Mouse (Mus musculus): ENCODE results near the gene Il18r1. TPM values are rescaled to one million over a fixed set of nuclear protein-coding genes. Genes with fewer than 3 reads are reported as not detected.

The Il18r1 gene
- total and polyA plus RNA-seq, 3 experiments = 0.45 to 0.76 TPM; not detected in 1

DNA sequence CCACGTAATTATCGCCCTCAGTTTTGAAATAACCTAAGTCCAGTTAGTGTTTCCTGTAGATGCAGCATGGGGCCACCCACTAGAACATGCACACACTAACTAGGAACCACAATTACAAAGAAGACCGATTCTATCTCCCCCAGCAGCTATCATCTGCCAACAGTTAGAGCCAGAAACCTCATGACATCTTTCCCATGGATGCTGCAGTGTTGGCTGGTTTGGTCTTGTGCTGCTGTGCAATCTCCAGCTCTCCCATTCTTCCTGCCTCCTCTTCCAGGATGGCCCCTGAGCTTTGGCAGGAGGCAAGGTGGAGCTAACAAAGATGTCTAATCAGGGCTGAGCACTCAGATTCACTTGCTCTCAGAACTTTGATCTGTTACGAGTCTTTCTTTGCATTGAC is 35.8 kb downstream of the Il18r1 start:
- Histone ChIP-seq H3K36me3 (replicated peaks) (no peaks in the 10 kb centered on the region), H3K4me3 (ENCODE audit: low read depth, low read length) (no peak overlapping the region), H3K4me1 (ENCODE audit: insufficient read depth, low read depth, low read length) (0 out of 2 replicates have a peak, but pooled peaks cover 3% of the 10 kb centered on the region), H3K9me3 (replicated peaks) (no peaks in the 10 kb centered on the region), H3K27me3 (ENCODE audit: insufficient read depth, low read length) (peaks cover 26% of the 10 kb centered on the region)
- TF ChIP-seq CTCF (IDR thresholded peaks at IDR 0.05; ENCODE audit: low read depth, low read length) = no peak
- TF ChIP-seq GATA2 (IDR thresholded peaks at IDR 0.05; ENCODE audit: borderline replicate concordance, low read depth, low read length) = no peak
- no peak for TF ChIP-seq TAL1 (conservative IDR thresholded peaks at IDR 0.05; ENCODE audit: low read depth, low read length)
- TF ChIP-seq POLR2AphosphoS5 (IDR thresholded peaks at IDR 0.05; ENCODE audit: insufficient replicate concordance, low read depth, low read length) = no peak
- no peak for TF ChIP-seq GATA1 (IDR thresholded peaks at IDR 0.05; ENCODE audit: borderline replicate concordance, low read length)
- ATAC-seq (ENCODE audit: extremely low read depth, insufficient number of reproducible peaks, low FRiP score, poor library complexity, severe bottlenecking) = no peak
- no peak for DNase-seq (ENCODE audit: low spot score)

DNA sequence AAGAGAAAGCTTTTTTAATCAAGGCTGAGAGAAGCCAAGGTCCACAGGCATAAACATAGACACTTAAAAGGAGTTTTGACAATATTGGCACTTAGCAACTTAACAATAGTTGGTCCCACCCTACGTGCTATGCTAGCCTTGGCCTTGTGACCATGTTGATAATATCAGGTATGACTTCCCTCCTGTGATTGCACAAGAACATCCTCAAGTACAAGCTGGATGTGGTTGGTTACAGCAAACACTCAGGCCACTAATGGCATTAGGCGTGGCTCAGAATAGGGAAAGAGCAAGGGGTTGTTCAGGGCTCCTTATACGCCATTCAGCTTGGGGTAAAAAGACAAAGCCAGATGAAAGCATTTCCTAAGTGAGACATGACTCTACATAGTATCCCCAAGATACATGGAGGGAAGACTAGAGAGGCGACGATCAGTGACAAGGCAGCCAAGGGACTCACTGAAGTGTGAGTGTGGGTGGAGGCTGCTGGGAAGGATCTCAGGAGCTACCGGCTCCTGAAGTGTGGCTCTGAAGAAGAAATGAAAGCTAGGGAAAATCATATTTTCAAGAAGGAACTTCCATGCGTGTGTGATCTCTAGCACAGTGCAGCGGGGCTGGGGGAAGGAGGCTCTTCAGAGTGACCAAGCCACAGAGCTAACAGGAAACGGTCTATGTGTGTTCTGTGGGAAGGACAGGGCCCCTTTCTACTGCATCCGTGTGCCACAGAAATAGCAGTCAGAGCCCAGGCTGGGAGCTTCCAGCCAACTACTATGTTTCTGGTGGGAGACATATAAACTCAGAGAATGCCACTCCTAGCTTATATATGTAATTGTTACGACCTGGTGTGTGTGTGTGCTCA is 36.4 kb downstream of the Il18r1 start:
- no peaks in the 10 kb centered on the region for H3K36me3 ChIP-seq (replicated peaks)
- 0 out of 2 replicates have a peak, but pooled peaks cover 3% of the 10 kb centered on the region for H3K4me1 ChIP-seq (ENCODE audit: insufficient read depth, low read depth, low read length)
- H3K4me3 ChIP-seq (ENCODE audit: low read depth, low read length) = no peak overlapping the region
- ATAC-seq (ENCODE audit: extremely low read depth, insufficient number of reproducible peaks, low FRiP score, poor library complexity, severe bottlenecking) = peak; percentile 22; the same call in 1 of the 2 replicates
- no peak for DNase-seq (ENCODE audit: low spot score)
- no peaks in the 10 kb centered on the region for H3K9me3 ChIP-seq (replicated peaks)
- TF ChIP-seq GATA1 (IDR thresholded peaks at IDR 0.05; ENCODE audit: borderline replicate concordance, low read length) (no peak), GATA2 (IDR thresholded peaks at IDR 0.05; ENCODE audit: borderline replicate concordance, low read depth, low read length) (no peak), CTCF (IDR thresholded peaks at IDR 0.05; ENCODE audit: low read depth, low read length) (no peak), POLR2AphosphoS5 (IDR thresholded peaks at IDR 0.05; ENCODE audit: insufficient replicate concordance, low read depth, low read length) (no peak), TAL1 (conservative IDR thresholded peaks at IDR 0.05; ENCODE audit: low read depth, low read length) (no peak)
- peaks cover 26% of the 10 kb centered on the region for H3K27me3 ChIP-seq (ENCODE audit: insufficient read depth, low read length)

DNA sequence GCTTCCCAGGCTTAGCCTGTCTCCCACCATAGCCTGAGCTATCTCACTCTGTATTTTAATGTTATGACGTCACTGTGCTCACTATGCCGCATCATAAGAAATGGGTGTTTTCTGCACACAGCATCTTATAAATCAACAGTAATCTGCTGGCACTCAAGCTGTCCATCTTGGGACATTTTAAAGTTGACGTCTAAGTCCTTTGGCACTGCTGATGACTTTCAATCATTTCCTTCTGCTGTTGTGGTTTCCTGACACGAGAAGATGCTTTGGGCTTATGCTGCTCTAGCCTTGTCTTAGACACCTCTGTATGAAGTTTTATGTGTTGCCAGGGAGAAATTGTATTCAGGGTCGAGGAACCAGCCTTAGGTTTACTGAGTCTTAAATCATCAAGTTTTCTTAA is 39.2 kb downstream of the Il18r1 start:
- no peak for DNase-seq (ENCODE audit: low spot score)
- ATAC-seq (ENCODE audit: extremely low read depth, insufficient number of reproducible peaks, low FRiP score, poor library complexity, severe bottlenecking) = no peak
- Histone ChIP-seq H3K4me1 (ENCODE audit: insufficient read depth, low read depth, low read length) (no peaks in the 10 kb centered on the region), H3K4me3 (ENCODE audit: low read depth, low read length) (no peak overlapping the region), H3K27me3 (ENCODE audit: insufficient read depth, low read length) (peaks cover 12% of the 10 kb centered on the region; the same call in 1 of the 2 replicates), H3K9me3 (replicated peaks) (no peaks in the 10 kb centered on the region), H3K36me3 (replicated peaks) (no peaks in the 10 kb centered on the region)
- TF ChIP-seq GATA1 (IDR thresholded peaks at IDR 0.05; ENCODE audit: borderline replicate concordance, low read length) (no peak), POLR2AphosphoS5 (IDR thresholded peaks at IDR 0.05; ENCODE audit: insufficient replicate concordance, low read depth, low read length) (no peak), TAL1 (conservative IDR thresholded peaks at IDR 0.05; ENCODE audit: low read depth, low read length) (no peak), GATA2 (IDR thresholded peaks at IDR 0.05; ENCODE audit: borderline replicate concordance, low read depth, low read length) (no peak), CTCF (IDR thresholded peaks at IDR 0.05; ENCODE audit: low read depth, low read length) (no peak)

DNA sequence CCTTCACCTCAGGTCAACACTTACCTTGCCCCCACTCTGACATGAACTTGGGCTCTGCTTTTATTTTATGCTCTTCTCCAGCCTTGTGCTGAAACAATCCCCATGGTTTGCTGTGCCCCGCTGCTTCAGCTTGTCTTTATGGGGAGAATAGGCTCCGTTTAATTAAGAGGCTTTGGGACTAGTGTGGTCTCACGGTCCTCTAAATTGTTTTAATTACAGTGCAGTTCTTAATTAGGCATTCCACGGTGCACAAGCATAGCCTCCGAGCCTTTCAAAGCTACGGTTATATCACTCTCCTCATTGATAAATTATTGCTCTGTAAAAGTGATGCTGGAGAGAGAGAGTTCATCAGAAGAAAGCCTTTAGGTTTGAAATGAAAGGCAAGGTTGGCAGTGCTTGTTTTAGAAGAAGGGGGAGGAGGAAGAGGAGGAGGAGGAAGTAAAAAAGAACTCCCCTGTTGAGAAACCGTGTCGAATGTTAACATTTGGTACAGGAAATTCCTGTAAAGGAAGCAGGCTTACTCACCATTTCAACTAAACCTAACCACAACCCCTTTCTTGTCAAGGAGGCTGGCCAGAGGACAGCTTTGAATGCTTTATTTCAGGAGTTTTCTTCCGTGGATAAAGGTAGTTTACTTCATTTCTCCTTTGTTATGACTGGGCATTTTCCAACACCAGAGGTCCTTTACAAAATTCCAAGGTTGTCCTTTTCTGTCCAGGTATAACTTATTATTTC is 49.7 kb downstream of the Il18r1 start, which contains the start of gene Il18rap:
TSS of gene Il18rap (plus strand) at position 512 of the 735 bp plus-strand sequence.
- Histone ChIP-seq H3K4me3 (ENCODE audit: low read depth, low read length) (no peak within 1 kb of the TSS), H3K4me1 (ENCODE audit: insufficient read depth, low read depth, low read length) (no peaks in the 10 kb centered on the region), H3K36me3 (replicated peaks) (no peaks in the 10 kb centered on the region), H3K27me3 (ENCODE audit: insufficient read depth, low read length) (no peaks in the 10 kb centered on the region), H3K9me3 (replicated peaks) (no peaks in the 10 kb centered on the region)
- DNase-seq (ENCODE audit: low spot score) = no peak
- TF ChIP-seq GATA2 (IDR thresholded peaks at IDR 0.05; ENCODE audit: borderline replicate concordance, low read depth, low read length) (no peak), POLR2AphosphoS5 (IDR thresholded peaks at IDR 0.05; ENCODE audit: insufficient replicate concordance, low read depth, low read length) (no peak), CTCF (IDR thresholded peaks at IDR 0.05; ENCODE audit: low read depth, low read length) (no peak), GATA1 (IDR thresholded peaks at IDR 0.05; ENCODE audit: borderline replicate concordance, low read length) (no peak), TAL1 (conservative IDR thresholded peaks at IDR 0.05; ENCODE audit: low read depth, low read length) (no peak)
- no peak for ATAC-seq (ENCODE audit: extremely low read depth, insufficient number of reproducible peaks, low FRiP score, poor library complexity, severe bottlenecking)

DNA sequence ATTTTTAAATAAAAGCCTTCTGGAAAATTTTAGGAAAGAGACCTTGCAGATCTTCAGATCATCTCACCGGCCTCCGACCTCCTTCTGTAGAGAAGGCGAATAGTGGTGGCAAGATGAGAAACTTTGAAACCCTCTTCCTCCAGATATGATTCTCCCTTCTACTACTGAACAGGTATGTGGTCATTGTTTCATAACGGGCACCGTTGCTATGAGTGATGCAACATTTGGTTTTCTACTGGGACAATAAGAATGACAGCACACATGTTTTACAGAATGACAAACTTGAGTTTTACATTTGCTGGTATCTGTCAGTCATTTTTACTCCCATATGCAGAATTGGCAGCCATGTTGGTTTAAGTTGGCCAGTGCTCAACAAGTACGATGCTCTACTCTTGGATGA is 51.0 kb downstream of the Il18r1 start:
- Histone ChIP-seq H3K27me3 (ENCODE audit: insufficient read depth, low read length) (no peaks in the 10 kb centered on the region), H3K4me1 (ENCODE audit: insufficient read depth, low read depth, low read length) (no peaks in the 10 kb centered on the region), H3K9me3 (replicated peaks) (no peaks in the 10 kb centered on the region), H3K36me3 (replicated peaks) (no peaks in the 10 kb centered on the region), H3K4me3 (ENCODE audit: low read depth, low read length) (no peak overlapping the region)
- TF ChIP-seq TAL1 (conservative IDR thresholded peaks at IDR 0.05; ENCODE audit: low read depth, low read length) = no peak
- TF ChIP-seq GATA1 (IDR thresholded peaks at IDR 0.05; ENCODE audit: borderline replicate concordance, low read length) = no peak
- TF ChIP-seq CTCF (IDR thresholded peaks at IDR 0.05; ENCODE audit: low read depth, low read length) = no peak
- TF ChIP-seq POLR2AphosphoS5 (IDR thresholded peaks at IDR 0.05; ENCODE audit: insufficient replicate concordance, low read depth, low read length) = no peak
- no peak for TF ChIP-seq GATA2 (IDR thresholded peaks at IDR 0.05; ENCODE audit: borderline replicate concordance, low read depth, low read length)
- DNase-seq (ENCODE audit: low spot score) (no peak), ATAC-seq (ENCODE audit: extremely low read depth, insufficient number of reproducible peaks, low FRiP score, poor library complexity, severe bottlenecking) (no peak)

DNA sequence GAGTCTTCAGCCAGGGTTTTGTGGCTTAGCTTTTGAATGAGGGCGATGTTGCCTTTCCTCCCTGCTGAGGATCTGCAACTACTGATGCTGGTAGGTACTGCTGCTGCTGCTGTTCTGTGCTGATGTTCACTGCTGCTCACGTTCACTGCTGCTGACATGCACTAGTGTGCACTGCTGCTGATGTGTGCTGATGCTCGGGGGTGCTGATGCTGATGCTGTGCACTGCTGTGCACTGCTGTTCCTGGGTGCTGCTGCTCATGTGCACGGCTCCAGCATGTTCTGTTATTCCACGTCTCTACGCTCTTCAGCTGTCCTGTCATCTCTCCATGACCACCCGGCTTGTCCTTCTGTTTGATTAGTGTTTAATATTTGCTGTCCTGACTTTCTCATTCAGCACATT is 57.6 kb downstream of the Il18r1 start:
- TF ChIP-seq TAL1 (conservative IDR thresholded peaks at IDR 0.05; ENCODE audit: low read depth, low read length) (no peak), POLR2AphosphoS5 (IDR thresholded peaks at IDR 0.05; ENCODE audit: insufficient replicate concordance, low read depth, low read length) (peak; percentile 60; the same call in 1 of the 2 replicates)
- ATAC-seq (ENCODE audit: extremely low read depth, insufficient number of reproducible peaks, low FRiP score, poor library complexity, severe bottlenecking) (no peak), DNase-seq (ENCODE audit: low spot score) (no peak)
- Histone ChIP-seq H3K36me3 (replicated peaks) (no peaks in the 10 kb centered on the region), H3K4me3 (ENCODE audit: low read depth, low read length) (peak overlapping the region; percentile 18; the same call in 1 of the 2 replicates), H3K4me1 (ENCODE audit: insufficient read depth, low read depth, low read length) (no peaks in the 10 kb centered on the region), H3K27me3 (ENCODE audit: insufficient read depth, low read length) (peaks cover 15% of the 10 kb centered on the region), H3K9me3 (replicated peaks) (peaks cover 4% of the 10 kb centered on the region)

All from G1E (cell line).